Mouse (Mus musculus): ENCODE data around the gene Fam129a.
"Not testable (repeated sequence)": the region's sequence is repeated elsewhere in the genome, so short reads cannot be mapped to it uniquely, and the experiment has no call there.

Gene Fam129a

GRCm38 (mm10) chr1:151584182-151584471 lies 13.1 kb downstream of the Fam129a start:
- no peak for DNase-seq (ENCODE audit: low read depth, low spot score)

GRCm38 (mm10) chr1:151584565-151585216 lies 13.7 kb downstream of the Fam129a start:
- DNase-seq (ENCODE audit: low read depth, low spot score) = no peak

GRCm38 (mm10) chr1:151585647-151586046 lies 14.7 kb downstream of the Fam129a start:
- DNase-seq (ENCODE audit: low read depth, low spot score) = no peak

GRCm38 (mm10) chr1:151592085-151593017 lies 21.4 kb downstream of the Fam129a start:
- no peak for DNase-seq (ENCODE audit: low read depth, low spot score)

- no peak for DNase-seq (ENCODE audit: low read depth, low spot score)
Measured at GRCm38 (mm10) chr1:151594906-151595305, 23.9 kb downstream of the Fam129a start.

- no peak for DNase-seq (ENCODE audit: low read depth, low spot score)
Measured at GRCm38 (mm10) chr1:151595600-151596299, 24.8 kb downstream of the Fam129a start.

- DNase-seq (ENCODE audit: low read depth, low spot score) = no peak
Measured at GRCm38 (mm10) chr1:151596562-151596961, 25.6 kb downstream of the Fam129a start.

GRCm38 (mm10) chr1:151597677-151598297 lies 26.8 kb downstream of the Fam129a start:
- DNase-seq (ENCODE audit: low read depth, low spot score) = peak; percentile 7

GRCm38 (mm10) chr1:151598876-151599275 lies 27.9 kb downstream of the Fam129a start:
- DNase-seq (ENCODE audit: low read depth, low spot score) = no peak

- no peak for DNase-seq (ENCODE audit: low read depth, low spot score)
Measured at GRCm38 (mm10) chr1:151604328-151604727, 33.3 kb downstream of the Fam129a start.

GRCm38 (mm10) chr1:151607957-151608356 lies 37.0 kb downstream of the Fam129a start:
- not testable (repeated sequence) for DNase-seq (ENCODE audit: low read depth, low spot score)

- DNase-seq (ENCODE audit: low read depth, low spot score) = no peak
Measured at GRCm38 (mm10) chr1:151610621-151611020, 39.6 kb downstream of the Fam129a start.

- DNase-seq (ENCODE audit: low read depth, low spot score) = peak; percentile 24
Measured at GRCm38 (mm10) chr1:151614320-151614935, 43.4 kb downstream of the Fam129a start.

GRCm38 (mm10) chr1:151615625-151616024 lies 44.6 kb downstream of the Fam129a start:
- no peak for DNase-seq (ENCODE audit: low read depth, low spot score)

GRCm38 (mm10) chr1:151616555-151617205 lies 45.7 kb downstream of the Fam129a start:
- DNase-seq (ENCODE audit: low read depth, low spot score) = peak; percentile 74

GRCm38 (mm10) chr1:151618251-151618650 lies 47.3 kb downstream of the Fam129a start:
- no peak for DNase-seq (ENCODE audit: low read depth, low spot score)

GRCm38 (mm10) chr1:151619281-151619711 lies 48.3 kb downstream of the Fam129a start:
- DNase-seq (ENCODE audit: low read depth, low spot score) = no peak

- DNase-seq (ENCODE audit: low read depth, low spot score) = peak; percentile 33
Measured at GRCm38 (mm10) chr1:151620730-151621129, 49.7 kb downstream of the Fam129a start.

- no peak for DNase-seq (ENCODE audit: low read depth, low spot score)
Measured at GRCm38 (mm10) chr1:151624442-151625226, 53.6 kb downstream of the Fam129a start.

- no peak for DNase-seq (ENCODE audit: low read depth, low spot score)
Measured at GRCm38 (mm10) chr1:151625260-151625659, 54.3 kb downstream of the Fam129a start.
